Mouse (Mus musculus): ENCODE data around the gene Nav3. TPM values are rescaled to one million over a fixed set of nuclear protein-coding genes. Genes with fewer than 3 reads are reported as not detected.
A peak's percentile ranks its signal among the peaks of the same experiment; 100 is the strongest.

Gene Nav3
- 1 to 10 TPM; 5.8 TPM for total RNA-seq (2021)
- long read RNA-seq, experiment 1, partial matches to known transcripts, result 0 of 1 reads
- long read RNA-seq, experiment 1, other reads (novel, unspliced or antisense), result 1 of 1 reads
- long read RNA-seq, experiment 2, partial matches to known transcripts, result 1 of 2 reads
- long read RNA-seq, experiment 2, other reads (novel, unspliced or antisense), result 1 of 2 reads

- DNase-seq, result peak; percentile 70
- intact Hi-C loops (cut with DNase I; ENCODE audit: low total_unique reads), result no loop called here
Measured at GRCm38 (mm10) chr10:110455838-110456493, at the start of gene Nav3. TSS of gene Nav3 (minus strand) at chr10:110456204.

GRCm38 (mm10) chr10:110485306-110485705, 29.3 kb upstream of the Nav3 start:
- intact Hi-C loops (cut with DNase I; ENCODE audit: low total_unique reads), result no loop called here
- DNase-seq, result no peak

- no peak for DNase-seq
- intact Hi-C loops (cut with DNase I; ENCODE audit: low total_unique reads), result no loop called here
Measured at GRCm38 (mm10) chr10:110484822-110485221, 28.8 kb upstream of the Nav3 start.

- intact Hi-C loops (cut with DNase I; ENCODE audit: low total_unique reads), result no loop called here
- DNase-seq, result no peak
Measured at GRCm38 (mm10) chr10:110479189-110479588, 23.2 kb upstream of the Nav3 start.

GRCm38 (mm10) chr10:110477689-110478314, 21.8 kb upstream of the Nav3 start:
- no peak for DNase-seq
- intact Hi-C loops (cut with DNase I; ENCODE audit: low total_unique reads), result no loop called here

- intact Hi-C loops (cut with DNase I; ENCODE audit: low total_unique reads), result no loop called here
- DNase-seq, result no peak
Measured at GRCm38 (mm10) chr10:110474107-110474506, 18.1 kb upstream of the Nav3 start.

GRCm38 (mm10) chr10:110469445-110469844, 13.4 kb upstream of the Nav3 start:
- no peak for DNase-seq
- intact Hi-C loops (cut with DNase I; ENCODE audit: low total_unique reads), result no loop called here

- intact Hi-C loops (cut with DNase I; ENCODE audit: low total_unique reads), result no loop called here
- DNase-seq, result no peak
Measured at GRCm38 (mm10) chr10:110455063-110455837, 754 bp downstream of the Nav3 start.

GRCm38 (mm10) chr10:110453566-110453965, 2.4 kb downstream of the Nav3 start:
- intact Hi-C loops (cut with DNase I; ENCODE audit: low total_unique reads), result no loop called here
- no peak for DNase-seq

- DNase-seq, result no peak
- intact Hi-C loops (cut with DNase I; ENCODE audit: low total_unique reads), result no loop called here
Measured at GRCm38 (mm10) chr10:110440396-110440795, 15.6 kb downstream of the Nav3 start.

GRCm38 (mm10) chr10:110431078-110431477, 24.9 kb downstream of the Nav3 start:
- no peak for DNase-seq
- intact Hi-C loops (cut with DNase I; ENCODE audit: low total_unique reads), result no loop called here

GRCm38 (mm10) chr10:110429578-110429977, 26.4 kb downstream of the Nav3 start:
- DNase-seq, result peak; percentile 14
- intact Hi-C loops (cut with DNase I; ENCODE audit: low total_unique reads), result no loop called here

GRCm38 (mm10) chr10:110429052-110429451, 27.0 kb downstream of the Nav3 start:
- DNase-seq, result no peak
- intact Hi-C loops (cut with DNase I; ENCODE audit: low total_unique reads), result no loop called here

- intact Hi-C loops (cut with DNase I; ENCODE audit: low total_unique reads), result no loop called here
- no peak for DNase-seq
Measured at GRCm38 (mm10) chr10:110421533-110421932, 34.5 kb downstream of the Nav3 start.

- no peak for DNase-seq
- intact Hi-C loops (cut with DNase I; ENCODE audit: low total_unique reads), result no loop called here
Measured at GRCm38 (mm10) chr10:110417003-110417402, 39.0 kb downstream of the Nav3 start.

- intact Hi-C loops (cut with DNase I; ENCODE audit: low total_unique reads), result no loop called here
Measured at GRCm38 (mm10) chr10:110415624-110416023, 40.4 kb downstream of the Nav3 start.

GRCm38 (mm10) chr10:110413281-110413897, 42.6 kb downstream of the Nav3 start:
- no peak for DNase-seq
- intact Hi-C loops (cut with DNase I; ENCODE audit: low total_unique reads), result no loop called here

More at GRCm38 (mm10) chr10:110415624-110416023, 40.4 kb downstream of the Nav3 start:
- DNase-seq, result no peak

- no peak for DNase-seq
- intact Hi-C loops (cut with DNase I; ENCODE audit: low total_unique reads), result no loop called here
Measured at GRCm38 (mm10) chr10:110402950-110403349, 53.1 kb downstream of the Nav3 start.

- DNase-seq, result no peak
- intact Hi-C loops (cut with DNase I; ENCODE audit: low total_unique reads), result no loop called here
Measured at GRCm38 (mm10) chr10:110400642-110401041, 55.4 kb downstream of the Nav3 start.

GRCm38 (mm10) chr10:110398643-110399042, 57.4 kb downstream of the Nav3 start:
- intact Hi-C loops (cut with DNase I; ENCODE audit: low total_unique reads), result no loop called here
- DNase-seq, result no peak

Data from gastrocnemius, postnatal 14 days (tissue).